Comparison of ENCODE assay signal across 9 mouse cellular contexts in genomic region chr9:41105201-41105643, GRCm38 (mm10). TPM values are rescaled to one million over a fixed set of nuclear protein-coding genes. Genes with fewer than 3 reads are reported as not detected.
DNase-seq lines count a peak whose midpoint lies in the region; TF ChIP-seq lines count a peak whose summit lies in the region.
"Had no signal": no experiment of that assay in that cellular context is flagged by ENCODE, and none has a peak within 500 bp of the region (broad histone marks: within the 10 kb centered on the region; RNA-seq: fewer than 3 reads in every experiment).

No protein-coding gene starts in this region.

- peak; percentile 44 to 45 for DNase-seq in lung, adult 18-20 months
- no peak for DNase-seq in lung, adult 2 months
- peak; percentile 62 for DNase-seq in heart, postnatal 4 days
- peak; percentile 20 to 24 for DNase-seq in monocyte, adult 2 months (ENCODE audit: low read depth in 1 of 2, low spot score in 2 of 2)
- no peak for DNase-seq in c-Kit-positive CD71-positive TER-119-positive erythroid progenitor cells, embryonic 14.5 days (ENCODE audit: low spot score)
- no peak for DNase-seq in left cerebral cortex, adult 11 months (ENCODE audit: low spot score)
- DNase-seq in cerebellum, postnatal 36 days, result no peak
- no peak for DNase-seq in right cerebral cortex, postnatal 4 days

- no peak for TF ChIP-seq CTCF in lung, adult 2 months (IDR thresholded peaks at IDR 0.05; ENCODE audit: insufficient read depth, low read length)

- H3K4me3 ChIP-seq in lung, adult 2 months (replicated peaks; ENCODE audit: extremely low read depth, low read depth, low read length), result no peak overlapping the region
- H3K4me3 ChIP-seq: heart, adult 2 months had no signal

- 53% methylated on average over 7 of the region's 7 CpGs for WGBS in lung, adult 2 months

- TF ChIP-seq POLR2A in lung, adult 2 months (IDR thresholded peaks at IDR 0.05; ENCODE audit: borderline replicate concordance, extremely low read depth, low read depth, low read length), result no peak

- no peaks in the 10 kb centered on the region; the same call in 1 of the 2 replicates for H3K4me1 ChIP-seq in lung, adult 2 months (ENCODE audit: control insufficient read depth, insufficient read depth, low read length)

RNA-seq across cellular contexts. Expression of gene Ubash3b, which starts 56.3 kb away (rescaled TPM):
- polyA plus RNA-seq in lung, adult 2 months (2012; rRNA removed), result 3.4 and 5.4 TPM in 2 replicates
- total RNA-seq in heart, postnatal 4 days (2021), result 1 to 10 TPM; 6.2 to 6.9 TPM

Comparison
In these comparisons a context has a peak if more than half of its experiments do, and no peak if none do; other contexts are left out.
1. DNase-seq: peak in lung, adult 18-20 months (2 of 2), heart, postnatal 4 days (single experiment) and monocyte, adult 2 months (2 of 2); none in lung, adult 2 months (single experiment), c-Kit-positive CD71-positive TER-119-positive erythroid progenitor cells, embryonic 14.5 days (single experiment), left cerebral cortex, adult 11 months (single experiment), cerebellum, postnatal 36 days (0 of 2) and right cerebral cortex, postnatal 4 days (single experiment).